Mouse (Mus musculus) cerebellum, adult 2 months (tissue): Measurements from ENCODE around the gene Btnl1. TPM values are rescaled to one million over a fixed set of nuclear protein-coding genes. Genes with fewer than 3 reads are reported as not detected.

Experiments used
- DNase-seq, 2 experiments: peaks; one replicate each; pipeline ENCODE4 v3.0.0; 2021
- H3K27ac ChIP-seq: fragments of 200-500 bp; 2 replicates; pipeline ENCODE4 v1.5.1; 2012; ENCODE audit warnings: low read length, control low read depth, inconsistent platforms; ENCODE audit not compliant: insufficient read depth
- H3K27me3 ChIP-seq: fragments of 200-500 bp; 2 replicates; pipeline ENCODE4 v1.6.1; 2012; ENCODE audit warnings: inconsistent platforms, mild to moderate bottlenecking, low read length, moderate library complexity; ENCODE audit not compliant: control insufficient read depth, insufficient read depth
- H3K4me1 ChIP-seq: fragments of 200-500 bp; 2 replicates; pipeline ENCODE4 v1.6.1; 2011; ENCODE audit warnings: low read length; ENCODE audit not compliant: control insufficient read depth, insufficient read depth
- H3K4me3 ChIP-seq: fragments of 200-500 bp; replicated peaks from 2 replicates; pipeline ENCODE3; 2011; ENCODE audit warnings: mild to moderate bottlenecking, low read depth, low read length, control low read depth; ENCODE audit not compliant: insufficient read depth
- CTCF ChIP-seq: fragments of 200-500 bp; IDR thresholded peaks from 2 replicates; pipeline ENCODE4 v1.5.1; 2011; ENCODE audit warnings: low read depth, mild to moderate bottlenecking, control low read depth, low read length, moderate library complexity, borderline replicate concordance; ENCODE audit not compliant: insufficient read depth
- POLR2A ChIP-seq: fragments of 200-500 bp; IDR thresholded peaks from 2 replicates; pipeline ENCODE4 v1.6.1; 2011; ENCODE audit warnings: low read length, control low read depth, borderline replicate concordance; ENCODE audit not compliant: insufficient read depth
- WGBS: fragments of 180-500 bp; shearing (Covaris S2); methylation state at CpG from one replicate; pipeline ENCODE4 v1.1.7; 2018; 5-methylcytosine and 5-hydroxymethylcytosine counted together
- polyA plus RNA-seq: library from polyadenylated mRNA; depleted of rRNA; stranded (reverse); fragments of >200 nt; gene quantifications from 2 replicates; pipeline ENCODE4 v1.2.3, GENCODE M21; 2012

Btnl1 gene
- polyA plus RNA-seq, 1 experiment, result not detected

- DNase-seq, result no peak
- WGBS, result 70% methylated on average over 7 of the region's 7 CpGs
- TF ChIP-seq CTCF (no peak), POLR2A (no peak)
- H3K27me3 ChIP-seq, result no peaks in the 10 kb centered on the region
- H3K27ac ChIP-seq, result no peak overlapping the region
- no peaks in the 10 kb centered on the region for H3K4me1 ChIP-seq
- H3K4me3 ChIP-seq, result no peak overlapping the region
These were observed 14.6 kb downstream of the Btnl1 start for GRCm38 (mm10) chr17:34391507-34391906.

- Histone ChIP-seq H3K4me1 (no peaks in the 10 kb centered on the region), H3K4me3 (peak overlapping the region; percentile 47), H3K27ac (no peak overlapping the region), H3K27me3 (no peaks in the 10 kb centered on the region)
- WGBS, result under 1% methylated on average over 24 of the region's 24 CpGs
- DNase-seq, result peak; percentile 19 to 23
- no peak for TF ChIP-seq CTCF
- TF ChIP-seq POLR2A, result no peak
These were observed 15.4 kb downstream of the Btnl1 start for GRCm38 (mm10) chr17:34392321-34392720.

GRCm38 (mm10) chr17:34397357-34397756 is 20.4 kb downstream of the Btnl1 start:
- H3K27ac ChIP-seq, result no peak overlapping the region
- H3K27me3 ChIP-seq, result no peaks in the 10 kb centered on the region
- H3K4me3 ChIP-seq, result no peak overlapping the region
- DNase-seq, result no peak
- WGBS, result 61% methylated on average over 5 of the region's 5 CpGs
- 0 out of 2 replicates have a peak, but pooled peaks cover 3% of the 10 kb centered on the region for H3K4me1 ChIP-seq
- TF ChIP-seq POLR2A (no peak), CTCF (0 out of 2 replicates have a peak, but pooled peaks have one; percentile 16)

- H3K27ac ChIP-seq, result no peak overlapping the region
- TF ChIP-seq POLR2A (no peak), CTCF (no peak)
- DNase-seq, result peak in 1 of 2 experiments; percentile 81
- peak overlapping the region; percentile 67 for H3K4me3 ChIP-seq
- H3K4me1 ChIP-seq, result 0 out of 2 replicates have a peak, but pooled peaks cover 3% of the 10 kb centered on the region
- H3K27me3 ChIP-seq, result no peaks in the 10 kb centered on the region
- 6% methylated on average over 9 of the region's 9 CpGs for WGBS
These were observed 21.3 kb downstream of the Btnl1 start for GRCm38 (mm10) chr17:34398058-34398710.

GRCm38 (mm10) chr17:34398711-34399393 is 21.9 kb downstream of the Btnl1 start, which contains the start of gene BC051142:
Gene BC051142, plus strand, starts transcription at chr17:34398820.
- peak within 1 kb of the TSS; percentile 84 for H3K27ac ChIP-seq
- no peak for TF ChIP-seq CTCF
- peak; percentile 86; the same call in 1 of the 2 replicates for TF ChIP-seq POLR2A
- H3K27me3 ChIP-seq, result no peaks in the 10 kb centered on the region
- peak within 1 kb of the TSS; percentile 67 for H3K4me3 ChIP-seq
- peak; percentile 89 to 94 for DNase-seq
- H3K4me1 ChIP-seq, result 0 out of 2 replicates have a peak, but pooled peaks cover 3% of the 10 kb centered on the region
- WGBS, result 4% methylated on average over 34 of the region's 34 CpGs

- no peak for TF ChIP-seq CTCF
- TF ChIP-seq POLR2A, result no peak
- H3K27ac ChIP-seq, result peak overlapping the region; percentile 51; the same call in 1 of the 2 replicates
- H3K4me1 ChIP-seq, result 0 out of 2 replicates have a peak, but pooled peaks cover 3% of the 10 kb centered on the region
- DNase-seq, result peak; percentile 16 to 35
- no peaks in the 10 kb centered on the region for H3K27me3 ChIP-seq
- H3K4me3 ChIP-seq, result peak overlapping the region; percentile 35
- 40% methylated on average over 4 of the region's 4 CpGs for WGBS
These were observed 22.4 kb downstream of the Btnl1 start for GRCm38 (mm10) chr17:34399394-34399715.

- no peaks in the 10 kb centered on the region for H3K4me1 ChIP-seq
- DNase-seq, result peak; percentile 58 to 63
- no peak overlapping the region for H3K27ac ChIP-seq
- no peak overlapping the region for H3K4me3 ChIP-seq
- 17% methylated on average over 6 of the region's 6 CpGs for WGBS
- H3K27me3 ChIP-seq, result no peaks in the 10 kb centered on the region
- peak; percentile 97 for TF ChIP-seq CTCF
- no peak for TF ChIP-seq POLR2A
These were observed 34.2 kb downstream of the Btnl1 start for GRCm38 (mm10) chr17:34411117-34411516.

- no peaks in the 10 kb centered on the region for H3K27me3 ChIP-seq
- no peak for TF ChIP-seq POLR2A
- TF ChIP-seq CTCF, result no peak
- DNase-seq, result no peak
- H3K4me3 ChIP-seq, result no peak overlapping the region
- WGBS, result 73% methylated on average over 7 of the region's 7 CpGs
- H3K4me1 ChIP-seq, result no peaks in the 10 kb centered on the region
- no peak overlapping the region for H3K27ac ChIP-seq
These were observed 43.1 kb downstream of the Btnl1 start for GRCm38 (mm10) chr17:34420014-34420413.
